Mouse (Mus musculus) liver, embryonic 14.5 days (tissue): ENCODE results near the gene Rbm12.

ENCODE experiments used
- CTCF ChIP-seq: IDR thresholded peaks from 2 replicates; pipeline ENCODE4 v1.5.1; 2016; ENCODE audit warnings: antibody characterized with exemption, low read depth, control low read depth
- EP300 ChIP-seq: IDR thresholded peaks from 2 replicates; pipeline ENCODE4 v1.6.1; 2016; ENCODE audit warnings: antibody characterized with exemption, low read depth

DNA sequence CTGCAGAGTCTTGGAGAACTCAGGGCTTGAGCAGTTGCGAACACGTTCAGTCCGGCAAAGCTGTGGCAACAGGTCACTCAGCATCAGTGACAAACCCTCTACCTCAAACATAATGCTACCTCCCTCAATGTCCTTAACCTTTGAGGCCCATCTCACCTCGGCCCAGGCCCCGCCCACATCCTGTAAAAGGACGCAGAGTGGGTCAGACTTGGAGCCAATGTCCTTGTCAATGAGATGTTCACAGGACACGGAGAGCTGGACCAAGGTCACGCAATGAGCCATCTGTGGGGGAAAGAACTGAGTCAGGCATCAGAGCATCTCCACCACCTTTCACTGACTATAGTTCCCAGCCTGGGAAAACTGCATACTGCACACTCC lies 32.6 kb downstream of the Rbm12 start:
- no peak for TF ChIP-seq CTCF
- TF ChIP-seq EP300: no peak
